Comparison of ENCODE assay signal across 24 mouse cellular contexts in genomic region chr9:72944286-72944685, GRCm38 (mm10). TPM values are rescaled to one million over a fixed set of nuclear protein-coding genes. Genes with fewer than 3 reads are reported as not detected.
"Had no signal": no experiment of that assay in that cellular context is flagged by ENCODE, and none has a peak within 500 bp of the region (broad histone marks: within the 10 kb centered on the region; RNA-seq: fewer than 3 reads in every experiment).

No protein-coding gene starts in this region.

- H3K9ac ChIP-seq: liver, postnatal 0 days; lung, embryonic 15.5 days; midbrain, embryonic 12.5 days; midbrain, embryonic 15.5 days; neural tube, embryonic 12.5 days; stomach, embryonic 15.5 days had no signal

- H3K4me3 ChIP-seq: lung, embryonic 15.5 days; megakaryocyte, embryonic 14.5 days; midbrain, embryonic 12.5 days; midbrain, embryonic 15.5 days; neural tube, embryonic 12.5 days; stomach, embryonic 15.5 days had no signal

- H3K27me3 ChIP-seq: lung, embryonic 15.5 days; midbrain, embryonic 12.5 days; midbrain, embryonic 15.5 days; neural tube, embryonic 12.5 days; stomach, embryonic 15.5 days had no signal

- H3K27ac ChIP-seq: lung, embryonic 15.5 days; macrophage; midbrain, embryonic 12.5 days; midbrain, embryonic 15.5 days; neural tube, embryonic 12.5 days; stomach, embryonic 15.5 days; stomach, postnatal 0 days had no signal

- H3K9me3 ChIP-seq: lung, embryonic 15.5 days; midbrain, embryonic 12.5 days; midbrain, embryonic 15.5 days; stomach, embryonic 15.5 days had no signal

- DNase-seq: liver, postnatal 0 days; lung, adult 2 months; lung, postnatal 14 days; lung, postnatal 36 days; right cerebral cortex, postnatal 14 days; thymus, adult 2 months; thymus, postnatal 25 days; thymus, postnatal 4 days had no signal

- H3K4me1 ChIP-seq: lung, embryonic 15.5 days; megakaryocyte, embryonic 14.5 days; midbrain, embryonic 12.5 days; midbrain, embryonic 15.5 days; neural tube, embryonic 12.5 days; stomach, embryonic 15.5 days had no signal

RNA-seq across cellular contexts. Expression of gene Dyx1c1, which starts 14.3 kb away (rescaled TPM):
- total RNA-seq: monocyte, adult 5-6 weeks had no signal

RNA-seq across cellular contexts. Expression of gene Gm44503, which starts 14.4 kb away (rescaled TPM):
- total RNA-seq: megakaryocyte progenitor cell, adult 5-6 weeks; midbrain, postnatal 0 days had no signal
- polyA plus RNA-seq: liver, postnatal 0 days; lung, adult 2 months; lung, embryonic 15.5 days; lung, postnatal 0 days; macrophage; midbrain, embryonic 12.5 days; midbrain, embryonic 15.5 days; midbrain, postnatal 0 days; neural tube, embryonic 12.5 days; neural tube, embryonic 14.5 days; spleen, adult 2 months; stomach, embryonic 15.5 days; stomach, postnatal 0 days; testis, adult 2 months; thymus, adult 2 months had no signal

RNA-seq across cellular contexts. Expression of gene Pygo1, which starts 18.8 kb away (rescaled TPM):
- total RNA-seq: megakaryocyte progenitor cell, adult 5-6 weeks; monocyte, adult 5-6 weeks; neutrophil, adult 5-6 weeks had no signal
- polyA plus RNA-seq: macrophage had no signal

RNA-seq across cellular contexts. Expression of gene Ccpg1os, which starts 40.9 kb away (rescaled TPM):
- total RNA-seq: monocyte, adult 5-6 weeks had no signal
